Mouse (Mus musculus) ovary, postnatal 10 days (tissue): ENCODE data around the gene Gm6096.

Experiments
- DNase-seq: peaks from one replicate; pipeline ENCODE4 v3.0.0; 2022; ENCODE audit warnings: low spot score

Gm6096 gene

GRCm38 (mm10) chr7:34234610-34235561 lies 16.0 kb upstream of the Gm6096 start:
- DNase-seq, result no peak

- no peak for DNase-seq
Measured at GRCm38 (mm10) chr7:34235602-34236001, 15.2 kb upstream of the Gm6096 start.

GRCm38 (mm10) chr7:34238086-34238485 lies 12.8 kb upstream of the Gm6096 start:
- DNase-seq, result no peak

- DNase-seq, result no peak
Measured at GRCm38 (mm10) chr7:34242176-34242575, 8.7 kb upstream of the Gm6096 start.

GRCm38 (mm10) chr7:34246870-34247499 lies 3.9 kb upstream of the Gm6096 start:
- no peak for DNase-seq

GRCm38 (mm10) chr7:34252030-34252429 lies 1.2 kb downstream of the Gm6096 start:
- no peak for DNase-seq

GRCm38 (mm10) chr7:34255137-34255536 lies 4.3 kb downstream of the Gm6096 start:
- DNase-seq, result no peak

GRCm38 (mm10) chr7:34255916-34256315 lies 5.1 kb downstream of the Gm6096 start:
- DNase-seq, result no peak

GRCm38 (mm10) chr7:34257279-34257678 lies 6.4 kb downstream of the Gm6096 start:
- DNase-seq, result no peak

GRCm38 (mm10) chr7:34258407-34258806 lies 7.6 kb downstream of the Gm6096 start:
- DNase-seq, result no peak

- DNase-seq, result no peak
Measured at GRCm38 (mm10) chr7:34263437-34263836, 12.6 kb downstream of the Gm6096 start.

- peak; percentile 10 for DNase-seq
Measured at GRCm38 (mm10) chr7:34265876-34266346, 15.1 kb downstream of the Gm6096 start.

GRCm38 (mm10) chr7:34266421-34266820 lies 15.6 kb downstream of the Gm6096 start:
- no peak for DNase-seq

GRCm38 (mm10) chr7:34268463-34268862 lies 17.6 kb downstream of the Gm6096 start:
- no peak for DNase-seq

GRCm38 (mm10) chr7:34272465-34272864 lies 21.6 kb downstream of the Gm6096 start:
- DNase-seq, result no peak

- DNase-seq, result no peak
Measured at GRCm38 (mm10) chr7:34276066-34276465, 25.2 kb downstream of the Gm6096 start.

- DNase-seq, result no peak
Measured at GRCm38 (mm10) chr7:34277656-34278055, 26.8 kb downstream of the Gm6096 start.

- no peak for DNase-seq
Measured at GRCm38 (mm10) chr7:34290450-34291151, 39.8 kb downstream of the Gm6096 start.

GRCm38 (mm10) chr7:34291265-34291664 lies 40.4 kb downstream of the Gm6096 start:
- DNase-seq, result no peak

GRCm38 (mm10) chr7:34292633-34293032 lies 41.8 kb downstream of the Gm6096 start:
- no peak for DNase-seq

- no peak for DNase-seq
Measured at GRCm38 (mm10) chr7:34296124-34296523, 45.3 kb downstream of the Gm6096 start.

GRCm38 (mm10) chr7:34298818-34299217 lies 48.0 kb downstream of the Gm6096 start:
- no peak for DNase-seq
